Mouse (Mus musculus): Measurements from ENCODE around the gene Clpb.

Gene Clpb

GRCm38 (mm10) chr7:101673497-101673896, 10.1 kb downstream of the Clpb start:
- in situ Hi-C loops (cut with MboI, MseI), result loop anchor here (5.0 kb wide), 1 partner anchor 59 kb away; no protein-coding TSS in a partner anchor

DNA sequence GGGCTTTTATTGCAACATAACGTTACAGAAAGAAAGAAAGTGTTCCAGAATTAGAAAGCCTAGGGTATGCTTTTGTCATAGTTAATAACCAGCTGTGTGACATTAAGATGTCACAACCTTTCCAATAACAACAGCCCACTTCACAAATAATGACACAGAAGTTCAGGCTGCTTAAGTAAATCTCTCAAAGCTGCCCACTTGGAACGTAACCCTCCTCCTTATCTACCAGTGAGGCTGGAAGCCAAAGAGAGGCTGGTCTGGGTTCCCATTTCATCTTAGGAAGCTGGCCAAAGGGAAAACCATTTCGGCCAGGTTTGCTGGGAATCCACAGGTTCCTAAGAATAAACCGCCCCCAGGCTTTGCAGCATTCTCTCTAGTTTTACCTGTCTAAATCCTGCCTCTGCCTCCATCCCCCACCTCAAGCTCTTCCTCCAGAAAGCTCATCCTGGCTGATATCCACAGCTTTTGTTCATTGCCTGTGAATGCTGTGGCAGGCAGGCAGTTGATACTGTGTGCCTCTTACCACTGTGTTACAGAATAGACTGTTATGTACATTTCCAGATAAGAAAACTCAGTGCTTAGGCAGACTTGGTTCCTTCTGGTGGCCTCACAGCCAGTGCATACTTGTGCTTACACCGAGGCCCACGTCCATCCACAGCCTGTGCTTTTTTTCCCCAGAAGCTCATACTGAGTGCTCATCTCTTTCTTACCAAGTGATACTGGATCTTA, 12.8 kb downstream of the Clpb start:
- in situ Hi-C loops (cut with MboI, MseI), result no loop called here

DNA sequence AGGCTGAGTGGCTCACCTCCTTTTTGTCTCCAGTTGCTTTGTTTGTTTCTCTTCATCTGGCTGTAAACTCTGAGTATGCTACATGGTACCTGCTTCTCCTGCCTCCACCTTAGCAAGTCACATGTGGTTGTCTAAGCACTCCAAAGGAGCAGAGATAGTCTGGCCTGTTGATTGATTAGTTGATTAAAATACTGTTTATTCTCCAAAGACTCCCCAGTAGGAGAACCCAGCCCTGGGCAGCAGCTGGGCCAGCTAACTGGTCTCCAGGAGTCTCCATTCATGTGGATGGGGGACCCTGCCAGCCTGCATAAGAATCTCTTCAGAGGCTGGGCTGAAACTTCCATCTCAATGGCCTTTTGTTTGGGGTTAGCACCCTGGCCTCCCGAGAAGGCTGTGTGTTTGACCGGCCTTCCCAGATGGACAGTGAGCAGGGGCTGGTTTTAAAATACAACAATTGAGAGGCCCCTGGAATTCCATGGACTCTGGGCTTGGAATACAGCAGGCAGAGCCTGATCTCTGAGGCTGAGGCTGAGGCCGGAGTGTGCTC, 13.4 kb downstream of the Clpb start:
- in situ Hi-C loops (cut with MboI, MseI), result no loop called here

DNA sequence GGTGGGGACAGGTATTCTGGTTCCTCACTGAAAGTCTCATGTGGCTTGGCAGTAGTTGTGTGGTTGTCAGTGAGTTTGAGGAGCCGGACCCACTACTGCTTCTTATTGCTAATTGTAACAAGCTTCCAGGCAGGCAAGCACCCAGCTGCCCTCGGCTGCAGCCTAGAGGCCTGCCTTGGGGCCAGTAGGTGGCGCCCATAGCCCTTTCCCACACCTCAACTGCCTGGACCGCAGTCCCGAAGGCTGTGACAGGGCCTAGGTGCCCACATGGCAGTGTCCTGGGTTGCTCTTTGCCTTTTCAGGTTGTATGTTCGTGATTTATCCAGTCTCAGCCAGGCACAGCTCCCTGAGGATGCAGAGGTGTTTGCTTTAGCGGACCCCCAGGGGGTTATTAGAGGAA, 16.2 kb downstream of the Clpb start:
- in situ Hi-C loops (cut with MboI, MseI), result no loop called here

DNA sequence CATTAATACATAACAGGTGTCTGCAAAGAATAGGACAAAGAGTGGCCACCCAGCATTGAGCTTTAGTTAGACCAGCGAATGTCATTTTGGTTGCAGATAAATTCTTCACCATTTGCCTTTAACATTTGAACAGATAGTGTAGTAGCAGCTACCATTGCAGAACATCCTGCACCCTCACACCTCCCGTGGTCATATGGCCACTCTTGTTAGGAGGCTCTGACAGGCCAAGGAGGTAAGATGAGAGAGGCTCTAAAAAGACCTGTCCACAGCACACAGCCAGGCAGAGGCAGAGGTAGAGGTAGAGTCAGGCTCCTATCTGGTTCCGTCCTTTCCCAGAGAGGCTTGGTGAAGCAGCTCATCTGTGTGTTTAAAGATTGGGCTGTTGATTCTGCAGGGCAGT, 17.5 kb downstream of the Clpb start:
- in situ Hi-C loops (cut with MboI, MseI), result no loop called here

- in situ Hi-C loops (cut with MboI, MseI), result no loop called here
These were observed 18.2 kb downstream of the Clpb start for GRCm38 (mm10) chr7:101681565-101682071.

DNA sequence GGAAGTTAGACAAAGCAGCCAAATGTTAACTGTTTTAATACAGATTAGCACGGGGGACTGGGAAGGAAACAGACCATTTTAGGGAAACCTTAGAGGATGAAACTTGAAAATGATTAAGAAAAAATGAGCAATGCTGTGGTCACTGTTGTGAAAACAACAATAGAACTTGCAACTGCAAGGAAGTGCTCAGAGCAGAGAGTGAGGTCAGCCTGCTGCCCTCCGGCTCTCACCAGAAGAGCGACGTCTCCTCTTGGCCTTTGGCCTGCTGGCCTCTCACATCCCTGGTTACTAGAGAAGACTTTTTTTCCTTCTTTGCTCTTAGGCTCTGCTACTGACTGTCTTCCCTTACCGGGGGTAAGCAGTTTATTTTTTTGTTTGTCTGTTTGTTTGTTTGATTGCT, 19.5 kb downstream of the Clpb start:
- in situ Hi-C loops (cut with MboI, MseI), result no loop called here

- in situ Hi-C loops (cut with MboI, MseI), result no loop called here
These were observed 20.7 kb downstream of the Clpb start for GRCm38 (mm10) chr7:101683976-101684630.

- in situ Hi-C loops (cut with MboI, MseI), result no loop called here
These were observed 21.2 kb downstream of the Clpb start for GRCm38 (mm10) chr7:101684671-101685070.

- in situ Hi-C loops (cut with MboI, MseI), result no loop called here
These were observed 23.7 kb downstream of the Clpb start for GRCm38 (mm10) chr7:101687144-101687543.

DNA sequence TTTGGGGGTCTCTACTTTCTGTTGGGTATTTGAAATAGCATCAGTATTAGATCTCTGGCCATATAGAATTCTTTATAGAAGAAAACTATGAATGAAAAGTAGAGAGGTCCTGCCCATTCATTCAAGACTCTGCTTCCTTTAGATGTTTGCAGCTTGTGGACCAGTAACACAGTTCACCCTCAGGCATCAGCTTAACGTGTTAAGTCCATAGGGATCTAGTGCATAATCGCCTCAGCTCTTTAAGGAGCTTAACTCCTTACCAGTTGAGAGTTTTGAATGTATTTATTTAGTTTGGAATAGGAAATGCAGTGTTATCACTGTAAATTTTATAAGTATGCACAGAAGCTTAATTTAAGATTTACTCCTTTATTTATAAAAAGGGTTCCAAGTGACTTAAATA, 27.0 kb downstream of the Clpb start:
- in situ Hi-C loops (cut with MboI, MseI), result no loop called here

DNA sequence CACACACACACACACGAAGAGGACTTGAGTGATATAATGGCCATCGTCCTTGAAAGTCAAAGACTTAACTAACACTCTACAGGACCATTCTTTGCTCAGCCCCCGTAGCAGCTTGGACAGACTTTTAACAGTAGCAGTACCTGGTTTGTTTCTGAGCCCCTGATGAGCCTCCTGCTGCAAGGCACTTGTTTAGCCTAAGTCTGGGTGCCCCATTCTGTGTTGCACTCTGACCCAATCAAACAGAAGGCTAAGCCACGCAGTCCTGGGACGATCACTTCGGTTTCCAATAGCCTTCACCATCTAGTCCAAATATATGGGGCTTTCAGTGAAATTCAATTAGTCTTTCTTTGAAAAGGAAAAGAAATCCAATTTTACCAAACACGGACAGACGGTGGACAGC, 28.4 kb downstream of the Clpb start:
- in situ Hi-C loops (cut with MboI, MseI), result no loop called here

DNA sequence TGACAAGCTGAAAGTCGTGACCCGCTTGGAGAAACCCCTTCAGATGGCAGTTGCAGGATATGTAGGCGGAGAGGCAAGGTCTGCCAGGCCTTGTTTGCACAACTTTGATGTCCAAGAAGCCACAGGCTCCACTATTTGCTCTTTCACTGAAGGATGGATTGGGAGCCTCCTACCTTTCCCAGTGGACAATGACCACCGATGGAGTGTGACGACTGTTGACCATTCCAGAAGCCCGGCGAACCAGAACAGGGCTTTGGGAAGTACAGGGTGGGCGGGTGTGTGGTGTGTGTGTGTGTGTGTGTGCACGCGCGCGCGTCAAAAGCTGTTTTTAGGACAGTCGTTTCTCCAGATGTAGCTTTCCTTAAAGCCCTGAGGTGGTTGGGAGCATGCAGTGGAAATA, 29.0 kb downstream of the Clpb start:
- in situ Hi-C loops (cut with MboI, MseI), result no loop called here

DNA sequence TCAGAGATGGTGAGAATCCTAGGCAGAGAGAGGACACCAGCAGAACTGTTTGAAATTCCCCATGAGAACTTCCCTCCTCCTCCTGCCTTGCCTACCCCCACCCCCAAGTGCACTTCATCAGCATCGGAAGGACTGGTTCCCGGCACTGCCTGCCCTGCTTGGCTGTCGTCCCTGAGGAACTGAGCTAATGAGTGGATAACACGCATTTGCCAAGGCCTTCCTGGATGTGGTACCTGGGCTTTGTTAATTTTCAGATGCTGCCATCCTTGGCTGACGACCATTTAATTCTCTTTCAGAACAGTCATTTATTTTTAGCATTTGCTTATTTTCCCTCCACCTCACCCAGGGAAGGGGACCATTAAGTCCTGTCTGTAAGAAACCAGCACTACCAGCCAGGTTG, 32.0 kb downstream of the Clpb start:
- in situ Hi-C loops (cut with MboI, MseI), result no loop called here

- in situ Hi-C loops (cut with MboI, MseI), result no loop called here
These were observed 33.7 kb downstream of the Clpb start for GRCm38 (mm10) chr7:101696931-101697723.

- in situ Hi-C loops (cut with MboI, MseI), result no loop called here
These were observed 36.9 kb downstream of the Clpb start for GRCm38 (mm10) chr7:101700296-101700695.

DNA sequence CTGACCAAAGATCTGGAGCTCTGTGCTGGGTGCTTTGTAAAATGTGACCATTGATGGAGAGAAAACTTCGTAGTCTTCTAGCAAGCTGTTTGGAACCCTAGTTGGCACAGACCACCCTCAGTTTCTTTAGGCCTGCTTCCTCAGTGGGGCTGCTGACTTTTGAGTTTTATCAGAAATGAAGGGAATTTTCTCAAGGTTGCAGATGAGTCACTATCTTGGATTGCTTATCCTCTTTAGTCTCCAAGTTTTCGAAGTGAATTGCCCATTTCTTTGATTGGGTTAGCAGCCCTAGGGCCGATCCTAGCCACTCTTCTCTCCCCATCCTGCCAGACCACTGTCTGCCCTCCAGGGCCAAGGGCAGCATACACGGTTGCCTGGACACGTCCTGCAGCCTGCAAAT, 39.3 kb downstream of the Clpb start:
- in situ Hi-C loops (cut with MboI, MseI), result no loop called here

DNA sequence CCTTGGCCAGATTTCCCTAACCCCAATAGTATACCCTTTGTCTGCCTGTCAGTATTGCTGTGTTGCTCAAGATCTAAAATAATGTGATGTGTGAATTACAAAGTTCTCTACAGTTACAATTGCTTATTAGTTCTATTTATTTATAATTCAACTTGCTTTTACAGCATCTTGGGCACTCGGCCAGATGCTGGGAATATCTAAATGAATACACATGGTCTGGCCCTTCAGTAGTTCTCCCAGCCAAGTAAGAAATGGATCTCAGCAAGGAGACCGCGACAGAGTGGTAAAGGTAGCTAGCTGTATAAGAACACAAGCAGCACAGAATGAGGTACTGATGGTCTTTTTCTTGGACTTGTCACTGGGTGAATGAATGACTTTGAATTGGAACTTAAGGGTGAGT, 46.2 kb downstream of the Clpb start:
- in situ Hi-C loops (cut with MboI, MseI), result no loop called here

- in situ Hi-C loops (cut with MboI, MseI), result no loop called here
These were observed 46.8 kb downstream of the Clpb start for GRCm38 (mm10) chr7:101710236-101710635.

DNA sequence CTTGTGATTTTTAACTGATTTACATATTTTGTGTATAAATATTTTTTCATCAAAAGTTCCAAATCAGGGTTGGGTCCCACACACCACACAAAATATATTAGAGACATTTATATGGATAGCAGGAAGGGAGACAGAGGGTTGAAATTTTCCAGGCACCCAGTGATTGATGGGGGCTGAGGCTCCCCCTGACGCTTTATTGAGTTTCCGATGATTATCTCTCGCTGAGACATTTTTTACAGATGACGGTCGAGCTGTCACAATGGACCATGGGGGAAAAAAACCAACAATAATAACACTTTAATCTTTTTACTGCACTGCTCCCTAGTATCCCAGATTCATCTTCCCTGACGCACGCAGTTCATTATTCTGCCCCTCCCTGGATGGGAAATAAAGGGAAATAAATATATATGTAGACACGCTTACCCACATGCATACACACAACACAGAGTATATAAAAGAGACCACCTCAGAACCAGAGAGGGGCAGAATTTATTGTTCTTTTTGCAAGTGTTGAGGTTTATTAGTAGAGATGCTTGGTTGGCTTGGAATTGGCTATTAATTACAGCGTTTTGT, 50.5 kb downstream of the Clpb start:
- in situ Hi-C loops (cut with MboI, MseI), result no loop called here

- in situ Hi-C loops (cut with MboI, MseI), result no loop called here
These were observed 51.7 kb downstream of the Clpb start for GRCm38 (mm10) chr7:101715041-101715551.

- in situ Hi-C loops (cut with MboI, MseI), result no loop called here
These were observed 56.9 kb downstream of the Clpb start for GRCm38 (mm10) chr7:101720356-101720755.

Data from T-helper 2 cell (primary cell).